Mouse (Mus musculus) lung, postnatal 4 days (tissue): ENCODE measurements at regions not wholly inside any gene's neighbourhood (a gene's known extent, or its start where the extent isn't known, plus 50 kb on each side); places are given as distances from the start of the nearest gene placed in this dataset.
"Not testable (repeated sequence)": the region's sequence is repeated elsewhere in the genome, so short reads cannot be mapped to it uniquely, and the experiment has no call there.

ENCODE experiments used
- DNase-seq, 2 experiments: peaks; one replicate each; pipeline ENCODE4 v3.0.0; 2021

- DNase-seq = peak; percentile 25 to 26
These were observed 171.9 kb downstream of the Epm2a start for GRCm38 (mm10) chr10:11515144-11515543.

GRCm38 (mm10) chr10:11517122-11517521 lies 173.9 kb downstream of the Epm2a start:
- no peak for DNase-seq

- no peak for DNase-seq
These were observed 188.1 kb downstream of the Epm2a start for GRCm38 (mm10) chr10:11531343-11531742.

- not testable (repeated sequence) for DNase-seq
These were observed 212.2 kb downstream of the Epm2a start for GRCm38 (mm10) chr10:11555376-11555775.

- no peak for DNase-seq
These were observed 227.4 kb downstream of the Epm2a start for GRCm38 (mm10) chr10:11570523-11571055.

- DNase-seq = no peak
These were observed 265.2 kb downstream of the Epm2a start for GRCm38 (mm10) chr10:11608451-11608850.

GRCm38 (mm10) chr10:11609092-11609491 lies 265.9 kb downstream of the Epm2a start:
- not testable (repeated sequence) for DNase-seq

GRCm38 (mm10) chr10:11648151-11648550 lies 304.9 kb downstream of the Epm2a start:
- no peak for DNase-seq

GRCm38 (mm10) chr10:11660056-11660770 lies 317.0 kb downstream of the Epm2a start:
- no peak for DNase-seq

GRCm38 (mm10) chr10:11661660-11662250 lies 318.6 kb downstream of the Epm2a start:
- no peak for DNase-seq

GRCm38 (mm10) chr10:11709742-11710141 lies 366.5 kb downstream of the Epm2a start:
- DNase-seq = no peak

- DNase-seq = no peak
These were observed 381.6 kb downstream of the Epm2a start for GRCm38 (mm10) chr10:11724775-11725174.

GRCm38 (mm10) chr10:11729536-11729935 lies 386.3 kb downstream of the Epm2a start:
- no peak for DNase-seq

GRCm38 (mm10) chr10:11739574-11740368 lies 396.6 kb downstream of the Epm2a start:
- DNase-seq = no peak

GRCm38 (mm10) chr10:11745587-11745986 lies 402.4 kb downstream of the Epm2a start:
- no peak for DNase-seq

- no peak for DNase-seq
These were observed 403.8 kb downstream of the Epm2a start for GRCm38 (mm10) chr10:11746959-11747358.

GRCm38 (mm10) chr10:11755105-11755730 lies 412.0 kb downstream of the Epm2a start:
- no peak for DNase-seq

GRCm38 (mm10) chr10:11777894-11778293 lies 434.7 kb downstream of the Epm2a start:
- no peak for DNase-seq

GRCm38 (mm10) chr10:11780302-11780701 lies 437.1 kb downstream of the Epm2a start:
- DNase-seq = no peak

GRCm38 (mm10) chr10:11787240-11787639 lies 444.0 kb downstream of the Epm2a start:
- DNase-seq = no peak

- no peak for DNase-seq
These were observed 456.3 kb downstream of the Epm2a start for GRCm38 (mm10) chr10:11799510-11799909.

GRCm38 (mm10) chr10:11801372-11802230 lies 458.4 kb downstream of the Epm2a start:
- DNase-seq = not testable (repeated sequence)
